Mouse (Mus musculus) cerebellum, adult 11-12 months (tissue): ENCODE data around the gene Ppfibp1.

ENCODE experiments used
- DNase-seq: peaks from one replicate; pipeline ENCODE4 v3.0.0; 2022

Gene Ppfibp1

DNA sequence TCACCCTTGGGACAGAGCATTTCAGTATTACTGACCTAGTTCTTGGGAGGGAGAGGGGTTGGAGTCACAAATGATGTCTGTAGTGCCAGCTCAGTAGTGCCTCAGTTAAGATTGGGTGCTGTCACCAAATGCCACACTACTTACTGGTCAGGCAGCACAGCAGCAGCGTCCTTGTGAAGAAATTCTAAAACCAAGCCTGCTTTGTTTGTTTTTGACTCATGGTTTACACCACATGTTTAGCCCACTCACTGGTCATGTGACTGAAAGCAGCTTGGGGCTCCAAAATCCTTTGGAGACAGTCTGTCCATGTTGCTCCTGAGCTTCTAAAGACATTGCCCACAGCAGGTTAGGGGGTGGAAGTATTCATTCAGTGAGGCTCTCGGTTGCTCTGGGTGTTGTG, 4.9 kb upstream of the Ppfibp1 start:
- no peak for DNase-seq

DNA sequence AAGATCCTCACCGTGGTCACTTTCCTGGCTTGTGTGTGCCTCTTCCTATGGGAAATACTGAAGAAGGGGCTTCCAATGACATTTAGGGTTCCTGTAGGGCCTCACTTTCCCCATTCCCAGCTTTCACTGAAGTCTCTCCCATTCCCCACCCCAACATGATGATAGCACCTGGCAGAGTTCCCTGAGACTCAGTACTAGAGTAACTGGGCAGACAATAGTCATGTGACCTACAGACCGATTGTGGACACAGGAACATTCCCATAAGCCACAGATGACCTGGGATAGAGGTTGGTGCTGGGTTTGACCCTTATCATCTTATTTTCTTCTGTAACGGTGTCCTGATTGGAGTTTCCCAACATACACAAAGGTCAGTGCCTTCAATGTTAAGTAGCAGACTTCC, 4.1 kb upstream of the Ppfibp1 start:
- DNase-seq = no peak

DNA sequence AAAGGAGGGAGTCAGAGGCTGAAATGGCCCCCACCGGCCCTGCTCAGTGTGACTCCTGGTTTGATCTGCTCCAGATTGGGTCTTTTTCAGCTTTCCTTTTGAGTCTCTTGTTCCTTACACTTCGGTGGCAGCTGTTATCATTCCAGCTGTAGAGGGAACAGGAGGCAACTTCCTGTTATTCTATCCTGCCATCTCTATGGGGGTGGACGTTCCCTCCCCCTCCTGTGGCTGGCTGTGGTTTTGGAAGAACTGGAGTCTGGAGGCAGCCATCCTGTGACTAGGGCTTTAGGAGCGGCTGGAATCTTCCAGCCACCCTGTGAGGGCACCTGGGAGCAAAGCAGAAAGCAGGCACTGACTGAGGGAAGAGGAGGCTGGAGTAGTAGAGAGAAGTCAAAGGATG, 3.4 kb upstream of the Ppfibp1 start:
- DNase-seq = no peak

DNA sequence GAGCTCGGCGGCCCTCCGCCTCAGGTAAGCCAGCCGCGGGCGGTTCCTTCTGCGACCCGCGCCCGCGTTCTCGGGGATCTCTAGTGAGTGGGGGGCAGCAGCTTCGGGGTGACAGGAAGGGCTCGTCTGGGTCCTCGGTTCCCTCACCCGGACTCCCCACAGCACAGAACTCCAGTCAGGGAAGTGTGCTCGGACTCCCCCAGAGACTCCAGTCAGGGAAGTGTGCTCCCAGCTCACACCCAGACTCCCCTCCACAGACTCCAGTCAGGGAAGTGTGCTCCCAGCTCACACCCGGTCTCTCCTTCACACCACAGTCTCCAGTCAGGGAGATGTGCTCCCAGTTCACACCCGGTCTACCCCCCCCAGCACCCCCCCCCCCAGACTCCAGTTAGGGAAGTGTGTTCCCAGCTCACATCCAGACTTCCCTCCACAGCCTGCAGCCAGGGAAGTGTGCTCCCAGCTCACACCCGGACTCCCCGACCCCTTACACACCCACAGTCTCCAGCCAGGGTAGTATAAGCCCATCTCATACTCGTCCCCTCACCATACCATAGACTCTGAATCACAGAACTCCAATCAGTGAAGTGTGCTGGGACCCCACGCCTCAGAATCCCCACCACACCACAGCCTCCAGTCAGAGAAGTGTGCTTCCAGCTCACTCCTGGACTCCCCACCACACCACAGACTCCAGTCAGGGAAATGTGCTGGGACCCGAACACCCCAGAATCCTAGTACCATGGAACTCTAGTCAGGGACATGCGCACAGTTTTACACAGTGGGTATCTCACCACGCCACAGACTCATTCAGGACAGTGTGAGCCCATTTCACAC, 588 bp downstream of the Ppfibp1 start:
- DNase-seq = no peak

- DNase-seq = no peak
These were observed 1.9 kb downstream of the Ppfibp1 start for GRCm38 (mm10) chr6:146890215-146890614.

- DNase-seq = no peak
These were observed 2.3 kb downstream of the Ppfibp1 start for GRCm38 (mm10) chr6:146890633-146891032.

- DNase-seq = no peak
These were observed 5.6 kb downstream of the Ppfibp1 start for GRCm38 (mm10) chr6:146893890-146894289.

GRCm38 (mm10) chr6:146898709-146899108, 10.4 kb downstream of the Ppfibp1 start:
- no peak for DNase-seq

DNA sequence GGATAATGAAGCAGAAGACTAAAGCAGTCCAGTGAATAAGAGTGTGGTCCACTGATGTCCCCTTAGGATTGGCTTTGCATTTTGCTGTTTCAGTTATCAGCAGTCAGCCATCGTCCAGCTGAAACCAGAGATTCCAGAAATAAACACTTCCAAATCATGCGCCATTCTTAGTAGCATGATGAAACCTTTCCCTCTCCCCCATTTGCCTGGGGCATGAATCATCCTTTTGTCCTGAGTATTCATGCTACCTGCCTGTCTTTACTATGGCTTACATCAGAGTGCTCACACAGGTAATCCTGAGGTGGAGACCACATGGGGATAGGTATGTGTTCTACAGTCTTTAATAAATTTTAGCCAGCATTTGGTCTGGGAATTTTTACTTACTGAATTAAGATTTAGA, 11.4 kb downstream of the Ppfibp1 start:
- DNase-seq = no peak

GRCm38 (mm10) chr6:146901929-146902328, 13.6 kb downstream of the Ppfibp1 start:
- DNase-seq = no peak

- no peak for DNase-seq
These were observed 15.3 kb downstream of the Ppfibp1 start for GRCm38 (mm10) chr6:146903632-146904031.

- DNase-seq = no peak
These were observed 16.4 kb downstream of the Ppfibp1 start for GRCm38 (mm10) chr6:146904707-146905106.

DNA sequence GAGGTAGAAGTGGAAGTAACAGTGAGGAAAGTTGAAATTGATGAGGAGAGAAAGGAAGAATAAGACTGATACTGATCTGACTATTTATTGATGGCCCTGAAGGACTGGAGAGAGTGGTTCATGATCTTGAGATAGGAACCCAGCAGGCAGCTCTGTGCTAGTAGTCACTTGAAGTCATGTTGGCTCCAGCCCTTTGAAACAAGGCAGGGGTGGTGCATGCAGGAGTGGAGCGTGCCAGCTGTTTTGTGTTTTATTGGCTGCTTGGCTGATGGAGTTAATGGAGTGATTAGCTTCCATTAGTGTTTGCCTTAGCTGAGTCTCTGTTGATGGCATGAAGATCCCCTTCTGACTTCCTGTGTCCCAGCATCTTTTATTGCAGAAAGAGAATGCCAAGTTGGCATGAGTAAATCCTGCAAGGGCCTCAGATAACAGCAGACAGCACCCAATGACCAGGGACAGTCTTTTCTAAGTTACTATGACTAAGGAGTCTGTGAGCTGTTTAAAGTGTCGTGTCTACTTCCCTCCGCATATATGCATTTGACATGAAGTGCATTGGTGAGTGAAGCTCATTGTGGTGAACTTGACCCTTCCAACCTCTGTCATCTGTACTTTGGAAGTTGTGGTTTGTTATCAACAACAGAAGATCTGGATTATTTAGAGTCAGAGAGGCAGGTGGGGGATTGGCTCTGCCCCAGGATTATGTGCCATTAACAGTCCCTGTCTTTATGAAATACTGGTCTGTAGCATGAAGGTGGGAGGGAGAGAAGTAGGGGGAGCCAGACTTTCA, 17.9 kb downstream of the Ppfibp1 start:
- DNase-seq = no peak

- DNase-seq = no peak
These were observed 18.9 kb downstream of the Ppfibp1 start for GRCm38 (mm10) chr6:146907061-146907794.

GRCm38 (mm10) chr6:146907795-146908190, 19.5 kb downstream of the Ppfibp1 start:
- no peak for DNase-seq

DNA sequence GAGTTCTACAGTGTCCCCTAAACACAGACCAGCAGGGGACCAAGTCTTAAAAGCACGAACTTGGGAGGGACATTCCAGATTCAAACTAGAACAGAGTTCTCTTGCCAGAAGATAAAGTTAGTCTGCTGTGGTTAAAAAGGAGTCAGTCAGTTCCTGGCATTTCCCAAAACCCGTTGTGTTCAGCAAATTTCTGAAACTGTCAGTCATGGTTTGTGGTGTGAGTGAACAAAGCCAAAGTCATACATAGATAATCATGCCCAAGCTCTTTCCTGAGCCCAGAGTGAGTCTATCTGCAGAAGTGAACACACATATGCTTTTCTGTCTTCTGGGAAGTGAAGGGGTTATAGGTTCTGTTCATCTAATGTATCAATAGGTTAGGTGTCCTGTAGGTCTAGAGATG, 20.5 kb downstream of the Ppfibp1 start:
- no peak for DNase-seq

- no peak for DNase-seq
These were observed 21.6 kb downstream of the Ppfibp1 start for GRCm38 (mm10) chr6:146909725-146910489.

DNA sequence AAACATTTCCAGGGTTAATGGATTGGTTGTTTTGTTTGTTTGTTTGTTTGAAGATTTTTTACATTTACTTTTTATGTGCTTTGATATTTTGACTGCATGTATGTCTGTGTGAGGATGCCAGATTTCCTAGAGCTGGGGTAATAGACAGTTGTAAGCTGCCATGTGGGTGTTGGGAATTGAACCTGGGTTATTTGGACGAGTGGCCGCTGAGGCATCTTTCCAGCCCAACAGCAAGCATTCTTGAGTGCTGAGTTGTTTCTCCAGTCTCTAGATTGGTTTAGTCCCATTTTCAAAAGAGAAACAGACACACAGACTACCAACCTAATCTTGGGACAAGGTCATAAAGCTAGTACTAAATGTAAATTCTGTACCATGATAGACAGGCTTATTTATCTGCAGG, 22.5 kb downstream of the Ppfibp1 start:
- no peak for DNase-seq

DNA sequence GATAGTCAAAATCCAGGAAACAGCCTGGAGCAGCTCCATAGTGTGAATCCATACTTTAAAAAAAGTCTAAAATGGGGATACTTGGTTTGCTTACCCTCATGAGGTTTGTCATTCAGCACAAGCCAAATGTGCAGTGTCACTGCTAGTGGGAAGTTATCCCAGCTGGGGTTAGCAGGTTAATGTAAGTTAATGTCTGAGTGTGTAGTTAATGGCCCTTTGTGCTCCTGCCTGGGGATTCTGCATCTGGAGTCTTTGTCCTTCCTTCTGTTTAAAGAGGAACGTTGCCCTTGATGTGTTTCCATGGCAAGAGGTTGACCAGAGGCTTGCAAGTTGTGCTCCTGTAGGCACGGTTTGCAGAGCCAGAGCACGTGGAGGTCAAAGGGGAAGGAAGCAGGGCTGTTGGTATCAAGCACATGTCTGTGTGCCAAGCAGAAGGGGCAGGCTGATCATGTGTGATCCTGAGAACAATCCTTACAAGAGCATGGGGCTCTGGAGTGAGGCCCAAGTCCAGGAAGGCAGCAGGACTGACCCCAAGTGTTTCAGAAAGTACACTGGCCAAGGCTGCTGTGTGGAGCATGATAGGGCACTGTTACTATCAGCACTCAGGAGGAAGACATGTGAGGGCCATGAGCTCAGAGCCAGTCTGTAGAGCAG, 24.7 kb downstream of the Ppfibp1 start:
- DNase-seq = no peak

GRCm38 (mm10) chr6:146913489-146914198, 25.4 kb downstream of the Ppfibp1 start:
- no peak for DNase-seq

DNA sequence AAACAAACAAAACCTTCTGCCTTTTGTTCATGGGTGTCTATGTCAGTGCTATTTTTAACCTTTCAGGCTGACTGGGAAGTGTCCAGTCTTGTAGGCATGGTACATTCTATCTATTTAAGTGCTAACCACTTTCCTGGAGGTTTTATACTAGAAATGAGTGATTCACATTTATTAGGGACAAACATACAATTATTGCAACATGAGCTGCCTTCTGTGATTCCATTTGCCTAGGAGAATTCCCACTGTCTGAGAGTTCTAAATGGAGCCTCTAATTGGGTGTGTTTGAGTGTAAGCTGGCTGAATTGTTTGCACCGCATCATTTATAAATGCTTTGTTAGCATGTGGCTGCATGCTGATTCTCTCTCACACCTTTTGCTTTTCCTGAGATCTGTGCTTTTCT, 27.5 kb downstream of the Ppfibp1 start:
- no peak for DNase-seq

DNA sequence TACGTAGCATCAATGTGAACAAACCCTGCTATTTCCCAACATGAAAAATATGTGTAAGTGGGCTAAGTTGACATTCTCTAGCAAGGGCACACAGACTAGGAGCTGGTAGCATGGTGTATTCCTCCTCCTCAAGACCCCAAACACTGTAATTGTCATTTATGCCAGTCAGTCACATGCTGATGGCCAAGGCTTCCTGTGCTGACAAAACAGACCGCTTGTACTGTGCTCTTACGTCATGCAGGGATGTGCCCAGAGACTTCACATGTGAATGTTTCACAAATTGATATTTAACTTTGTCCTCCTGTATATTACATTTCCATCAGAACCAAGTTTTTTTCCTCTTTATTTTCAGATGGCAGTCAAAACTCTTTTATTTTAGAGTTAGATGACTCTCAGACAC, 29.1 kb downstream of the Ppfibp1 start:
- DNase-seq = no peak
